Mouse (Mus musculus) CH12F3 (cell line): Measurements from ENCODE around the gene Hrk.

Experiments used
- in situ Hi-C: fragments of 300-500 bp; cut with MboI; formaldehyde crosslinking; loops from 2 replicates; pipeline ENCODE4 v1.14.3; 2020; ENCODE audit warnings: low sequenced_read_pairs

Hrk gene

DNA sequence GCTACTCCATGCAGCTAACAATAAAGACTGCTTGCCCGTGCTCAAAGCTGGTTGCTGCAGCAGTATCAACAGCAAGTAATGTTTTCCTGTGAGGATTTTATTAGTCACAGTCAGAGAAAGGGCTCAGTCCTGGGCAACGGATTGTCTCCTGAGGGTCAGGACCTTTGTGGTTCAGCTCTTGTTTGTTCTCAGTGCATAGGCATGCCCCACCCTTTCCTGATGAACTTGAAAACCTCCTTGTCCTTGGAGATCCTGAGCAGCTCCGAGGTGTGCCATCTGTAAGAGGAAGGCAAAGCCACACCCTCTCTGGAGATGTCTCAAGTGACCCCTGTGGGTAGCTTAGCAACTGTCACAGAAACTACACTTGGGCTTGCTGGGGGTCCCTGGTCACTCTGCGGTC lies 3.8 kb upstream of the Hrk start:
- in situ Hi-C loops, result no loop called here

- in situ Hi-C loops, result no loop called here
Measured at GRCm38 (mm10) chr5:118165462-118165861, 1.0 kb downstream of the Hrk start.

DNA sequence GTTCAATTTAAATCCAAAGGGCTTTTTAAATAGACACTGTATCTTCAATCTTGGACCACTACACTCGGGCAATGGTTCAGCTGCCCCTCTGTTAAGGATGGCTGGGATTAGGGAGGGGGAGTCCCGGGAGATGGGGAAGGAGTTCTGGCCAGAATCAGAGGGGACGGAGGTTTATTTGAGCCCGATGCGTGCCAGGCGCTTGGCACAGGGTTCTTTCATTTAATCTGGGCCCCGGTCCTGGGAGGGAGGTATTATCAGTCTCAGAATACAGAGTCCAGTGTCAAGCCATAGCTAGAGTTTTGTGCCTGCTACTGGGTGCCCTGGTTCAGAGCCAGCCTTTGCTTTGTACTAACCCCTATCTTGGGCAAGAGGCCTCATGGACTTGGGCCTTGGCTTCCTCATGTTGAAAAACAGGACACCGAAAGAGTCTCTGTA lies 3.1 kb downstream of the Hrk start:
- in situ Hi-C loops, result no loop called here

DNA sequence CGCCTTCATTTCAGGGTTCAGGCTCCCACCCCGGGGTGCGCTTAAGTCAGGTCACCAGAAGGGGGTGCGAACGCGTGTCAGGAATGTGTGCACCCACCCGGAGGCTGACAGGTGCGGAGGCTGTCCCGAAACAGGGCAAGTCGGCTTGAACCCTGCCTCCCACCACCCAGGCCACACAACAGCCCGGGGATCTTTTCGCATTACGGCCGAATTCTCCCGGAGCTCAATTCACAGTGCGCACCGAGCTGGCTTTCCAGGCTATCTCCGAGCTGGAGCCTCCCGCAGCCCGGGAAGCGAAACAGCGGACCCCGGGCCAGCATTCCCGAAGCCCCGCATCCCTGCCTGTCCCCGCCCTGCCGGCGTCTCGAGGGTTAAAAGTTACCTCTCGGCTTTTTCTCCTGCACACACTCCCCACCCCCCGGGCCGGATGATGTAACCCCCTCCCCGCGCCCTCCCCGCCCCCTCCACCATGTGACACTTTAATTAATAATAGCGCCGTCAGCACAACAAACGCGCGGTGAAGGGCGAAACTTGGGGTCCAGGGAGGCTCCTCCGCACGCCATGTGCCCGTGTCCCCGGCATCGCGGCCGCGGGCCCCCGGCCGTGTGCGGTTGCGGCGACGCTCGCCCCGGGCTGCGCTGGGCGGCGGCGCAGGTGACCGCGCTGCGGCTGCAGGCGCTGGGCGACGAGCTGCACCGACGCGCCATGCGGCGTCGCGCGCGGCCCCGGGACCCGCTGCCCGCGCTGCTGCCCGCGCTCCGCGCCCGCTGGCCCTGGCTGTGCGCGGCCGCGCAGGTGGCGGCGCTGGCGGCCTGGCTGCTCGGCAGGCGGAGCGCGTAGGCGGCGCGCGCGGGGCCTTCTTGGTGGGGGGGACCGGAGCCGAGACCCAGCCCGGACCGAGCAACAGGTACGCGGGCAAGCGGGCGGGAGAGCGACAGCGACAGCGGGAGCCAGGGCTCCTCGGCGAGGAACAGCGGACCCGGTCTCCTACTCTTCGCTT lies 5.1 kb downstream of the Hrk start:
- in situ Hi-C loops, result no loop called here

DNA sequence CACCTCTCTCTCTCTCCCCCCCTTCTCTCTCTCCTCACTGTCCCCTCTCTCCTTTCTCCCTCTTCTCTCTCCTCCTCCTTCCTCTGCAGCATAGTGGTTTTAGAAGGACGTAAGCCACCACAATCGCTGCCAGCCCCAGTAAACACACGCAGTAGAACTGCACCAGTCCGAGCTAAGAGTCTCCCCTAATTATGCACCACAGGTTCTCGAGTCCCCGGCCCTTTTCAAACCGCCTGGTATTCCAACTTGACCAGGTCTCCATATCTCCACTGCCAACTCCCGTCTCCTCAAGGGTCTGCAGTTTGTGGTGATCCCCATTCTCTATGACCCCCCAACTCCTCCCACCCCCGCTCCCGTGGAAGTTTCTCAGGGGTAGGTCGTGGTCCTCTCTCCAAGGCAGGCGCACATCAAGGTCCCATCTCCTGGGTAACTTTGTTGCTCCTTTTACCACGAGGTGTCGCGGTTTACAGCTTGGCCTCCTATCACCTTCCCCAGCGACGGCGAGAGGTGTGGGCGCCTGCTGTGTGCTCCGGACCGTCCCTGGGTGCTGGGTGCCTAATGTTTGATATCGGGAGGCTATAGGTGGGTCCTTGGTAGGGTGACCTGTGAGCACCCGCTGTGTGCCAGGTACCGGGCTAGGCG lies 6.6 kb downstream of the Hrk start:
- in situ Hi-C loops, result no loop called here

GRCm38 (mm10) chr5:118171665-118172064 lies 7.2 kb downstream of the Hrk start:
- in situ Hi-C loops, result no loop called here

DNA sequence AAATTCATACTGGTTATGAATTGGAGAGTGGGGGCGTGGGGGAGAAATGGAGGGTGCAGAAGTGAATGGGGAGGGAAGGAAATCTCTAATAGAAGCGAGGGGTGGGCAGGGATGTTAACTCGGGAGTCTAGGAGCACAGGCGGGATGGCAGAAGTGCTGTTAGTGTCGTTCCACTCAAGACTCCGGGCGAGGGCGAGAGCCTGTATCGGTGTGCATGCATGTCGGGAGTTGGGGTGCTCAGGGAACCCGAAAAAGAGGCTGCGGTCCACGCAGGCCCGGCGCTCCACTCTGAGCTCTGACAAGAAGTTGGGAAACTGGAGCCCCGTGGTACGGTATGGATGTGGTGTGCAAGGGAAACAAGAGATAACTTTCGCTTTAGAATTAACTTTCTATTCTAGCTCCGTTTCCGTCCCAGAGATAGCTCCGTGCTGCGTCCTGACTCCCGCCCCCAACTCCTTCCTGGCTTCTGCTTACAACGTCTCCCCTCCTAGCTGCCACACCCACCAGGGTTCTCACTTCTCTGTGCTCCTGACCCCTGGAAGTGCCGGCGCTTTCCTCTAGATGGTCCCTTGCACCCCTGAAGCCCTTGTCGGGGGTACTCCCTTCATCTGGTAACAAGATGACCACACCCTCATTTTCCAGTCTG lies 7.8 kb downstream of the Hrk start:
- in situ Hi-C loops, result no loop called here

DNA sequence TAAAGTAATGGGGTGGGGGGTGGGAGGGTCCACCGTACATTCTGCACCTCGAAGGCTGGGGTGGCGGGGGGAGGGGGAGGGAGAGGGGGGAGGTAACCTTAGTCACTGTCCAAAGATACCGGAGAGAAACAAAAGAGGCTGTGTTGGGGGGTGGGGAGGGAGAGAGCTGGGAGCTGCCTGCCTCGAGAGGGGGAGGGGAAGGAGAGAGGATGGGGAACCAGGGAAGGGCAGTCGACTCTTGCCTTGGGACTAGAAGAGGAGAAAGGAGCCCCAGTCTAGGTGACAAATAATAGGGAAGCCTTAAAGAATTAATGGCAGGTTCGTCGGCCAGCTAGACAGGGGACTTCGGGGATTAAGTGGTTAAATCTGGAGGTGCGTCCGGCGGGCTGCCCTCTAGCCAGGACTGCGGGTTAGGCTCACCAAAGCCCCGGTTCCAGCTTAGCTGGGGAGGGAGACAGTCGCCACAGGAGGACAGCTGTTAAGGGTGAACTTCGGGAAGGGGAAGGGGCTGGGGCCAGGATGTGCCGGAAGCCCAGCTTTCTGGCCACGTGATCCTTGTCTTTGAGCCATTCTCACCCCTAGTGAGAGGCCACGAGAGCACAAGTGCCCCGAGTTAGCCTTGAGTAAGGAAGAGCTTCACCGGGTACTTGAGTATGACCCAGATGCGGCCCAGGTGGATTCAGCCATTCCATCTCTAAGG lies 10.0 kb downstream of the Hrk start:
- in situ Hi-C loops, result no loop called here

- in situ Hi-C loops, result no loop called here
Measured at GRCm38 (mm10) chr5:118175137-118175536, 10.7 kb downstream of the Hrk start.

GRCm38 (mm10) chr5:118177640-118178039 lies 13.2 kb downstream of the Hrk start:
- in situ Hi-C loops, result no loop called here

GRCm38 (mm10) chr5:118186903-118187633 lies 22.6 kb downstream of the Hrk start:
- in situ Hi-C loops, result no loop called here

DNA sequence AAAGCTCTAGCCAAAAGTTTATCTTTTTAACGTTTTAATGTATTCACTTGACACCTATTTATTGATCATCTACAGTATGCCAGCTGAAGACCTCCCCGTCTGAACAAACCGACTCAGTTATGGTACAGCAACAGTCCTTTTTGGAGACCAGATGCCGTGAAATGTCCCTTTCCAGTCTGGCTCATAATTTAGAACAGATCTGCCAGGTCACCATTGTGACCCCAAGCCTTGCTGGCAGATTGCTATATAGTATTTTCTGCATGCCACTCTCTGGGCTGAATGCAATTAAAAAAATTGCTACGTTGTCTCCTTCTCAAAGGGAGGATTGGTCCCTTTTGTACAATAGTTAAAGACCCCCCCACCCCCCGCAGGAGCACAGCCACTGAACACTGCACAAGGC lies 23.9 kb downstream of the Hrk start:
- in situ Hi-C loops, result no loop called here

GRCm38 (mm10) chr5:118190491-118190890 lies 26.0 kb downstream of the Hrk start:
- in situ Hi-C loops, result no loop called here

GRCm38 (mm10) chr5:118192221-118192620 lies 27.8 kb downstream of the Hrk start:
- in situ Hi-C loops, result no loop called here

GRCm38 (mm10) chr5:118197421-118197820 lies 33.0 kb downstream of the Hrk start:
- in situ Hi-C loops, result no loop called here

- in situ Hi-C loops, result no loop called here
Measured at GRCm38 (mm10) chr5:118199670-118200069, 35.2 kb downstream of the Hrk start.

- in situ Hi-C loops, result no loop called here
Measured at GRCm38 (mm10) chr5:118204675-118205440, 40.4 kb downstream of the Hrk start.

DNA sequence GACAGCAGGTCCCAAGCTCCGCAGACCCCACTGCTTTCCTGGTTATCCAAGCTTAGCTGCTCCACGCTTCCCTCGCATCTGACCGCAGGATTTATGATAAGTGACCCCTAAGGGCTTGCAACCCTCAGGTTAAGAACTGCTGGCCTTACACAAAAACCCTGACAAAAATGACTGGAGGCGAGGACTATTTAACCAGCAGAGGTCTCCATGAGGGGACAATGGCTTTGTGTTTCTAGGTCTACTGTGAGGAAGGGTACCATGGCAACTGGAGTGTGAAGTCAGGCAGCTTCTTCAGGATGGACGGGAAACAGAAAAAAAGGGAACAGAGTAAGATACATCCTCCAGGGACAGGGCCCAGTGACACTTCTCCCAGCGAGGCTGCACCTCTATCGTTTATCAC lies 41.4 kb downstream of the Hrk start:
- in situ Hi-C loops, result no loop called here

DNA sequence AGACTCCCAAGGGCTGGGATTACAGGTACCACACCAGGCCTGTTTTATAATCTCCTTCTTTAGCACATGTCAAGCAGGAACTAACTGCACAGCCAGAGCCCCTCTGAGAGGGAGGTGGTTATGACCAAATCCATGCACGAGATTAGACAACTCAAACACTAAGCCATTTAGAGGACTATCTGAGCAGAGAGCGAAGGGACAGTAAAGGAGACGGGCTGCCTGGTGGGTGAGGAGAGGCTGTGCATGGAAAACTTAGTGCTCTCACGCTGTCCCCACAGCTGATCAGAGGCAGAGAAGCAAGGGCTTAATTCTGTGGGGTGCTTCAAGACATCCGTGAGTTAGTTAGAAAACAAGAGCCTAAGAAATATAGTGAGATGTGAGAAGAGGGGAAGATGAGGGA lies 49.6 kb downstream of the Hrk start:
- in situ Hi-C loops, result no loop called here
